Mouse (Mus musculus): ENCODE data around the gene Dock10. TPM values are rescaled to one million over a fixed set of nuclear protein-coding genes. Genes with fewer than 3 reads are reported as not detected.

The Dock10 gene
- polyA plus RNA-seq, 1 experiment from 2014 or later, result 3.1 TPM

DNA sequence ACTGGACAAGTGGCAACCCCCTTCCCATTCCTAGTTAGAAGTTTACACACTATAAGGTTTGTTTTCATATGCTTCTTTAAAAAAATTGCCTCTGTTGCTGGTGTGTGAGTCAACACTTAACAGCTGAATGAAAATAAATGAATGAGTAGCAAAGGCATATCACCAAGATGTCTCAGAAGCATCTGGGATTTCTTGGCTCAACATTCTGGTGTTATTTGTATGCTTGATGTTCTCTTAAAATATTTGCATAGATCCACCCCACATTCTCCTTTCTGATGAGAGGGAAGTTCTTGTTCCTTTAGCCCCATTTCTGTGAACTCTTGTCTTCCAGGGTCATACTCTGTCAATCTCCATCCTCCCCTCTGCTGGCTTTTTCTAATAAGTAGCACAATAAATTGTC lies 38.2 kb downstream of the Dock10 start:
- H3K9me3 ChIP-seq, result no peaks in the 10 kb centered on the region
- no peak for DNase-seq (ENCODE audit: low spot score)
- no peaks in the 10 kb centered on the region for H3K27me3 ChIP-seq (ENCODE audit: insufficient read depth, poor library complexity, severe bottlenecking)
- H3K4me3 ChIP-seq, result no peak overlapping the region
- H3K36me3 ChIP-seq, result no peaks in the 10 kb centered on the region
- no peaks in the 10 kb centered on the region for H3K4me1 ChIP-seq (replicated peaks)
- no peak overlapping the region for H3K27ac ChIP-seq

DNA sequence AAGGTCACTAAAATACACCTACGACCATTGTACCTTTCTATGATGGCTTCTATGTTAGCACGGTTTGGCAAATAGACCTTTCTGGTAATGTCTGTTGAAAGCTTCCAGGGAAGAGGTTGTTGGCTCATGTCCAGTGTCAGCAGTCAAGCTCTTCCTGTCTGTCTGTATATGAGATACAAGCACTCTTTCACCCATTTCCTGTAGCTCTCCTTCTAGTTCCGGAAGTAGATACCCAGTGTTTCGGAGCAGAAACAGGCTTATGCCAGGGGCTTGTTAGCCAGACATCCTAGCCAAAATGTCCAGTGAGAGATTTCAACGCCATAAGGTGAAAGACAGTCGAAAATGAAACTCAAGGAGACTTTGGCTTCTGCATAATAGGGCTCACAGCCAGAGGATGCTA lies 38.9 kb downstream of the Dock10 start:
- Histone ChIP-seq H3K4me3 (no peak overlapping the region), H3K36me3 (no peaks in the 10 kb centered on the region), H3K27me3 (ENCODE audit: insufficient read depth, poor library complexity, severe bottlenecking) (no peaks in the 10 kb centered on the region), H3K4me1 (replicated peaks) (no peaks in the 10 kb centered on the region), H3K9me3 (no peaks in the 10 kb centered on the region), H3K27ac (no peak overlapping the region)
- no peak for DNase-seq (ENCODE audit: low spot score)
- 90% methylated on average over 6 of the region's 6 CpGs for WGBS

DNA sequence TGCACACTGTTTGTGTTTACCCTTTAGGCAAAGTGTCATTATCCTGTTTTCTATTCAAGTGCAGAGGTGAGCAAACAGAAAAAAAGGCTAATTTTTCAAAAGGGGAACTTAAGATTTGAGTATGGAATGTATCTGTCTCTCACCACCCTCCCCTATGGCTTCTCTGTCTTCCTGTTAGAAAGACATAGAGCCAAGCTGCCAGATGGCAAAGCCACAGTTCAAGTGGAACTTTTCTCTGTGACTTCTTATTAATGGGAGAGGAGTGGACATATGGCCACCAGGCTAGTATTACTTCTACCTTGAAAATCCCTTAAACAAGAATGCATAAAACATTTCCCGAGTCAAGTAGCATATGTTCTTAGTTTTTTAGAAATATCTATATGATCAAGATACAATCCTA lies 39.7 kb downstream of the Dock10 start:
- H3K9me3 ChIP-seq, result no peaks in the 10 kb centered on the region
- WGBS, result 87% methylated on average over 1 of the region's 1 CpGs
- no peaks in the 10 kb centered on the region for H3K27me3 ChIP-seq (ENCODE audit: insufficient read depth, poor library complexity, severe bottlenecking)
- no peaks in the 10 kb centered on the region for H3K4me1 ChIP-seq (replicated peaks)
- H3K4me3 ChIP-seq, result no peak overlapping the region
- no peak overlapping the region for H3K27ac ChIP-seq
- H3K36me3 ChIP-seq, result no peaks in the 10 kb centered on the region
- no peak for DNase-seq (ENCODE audit: low spot score)

DNA sequence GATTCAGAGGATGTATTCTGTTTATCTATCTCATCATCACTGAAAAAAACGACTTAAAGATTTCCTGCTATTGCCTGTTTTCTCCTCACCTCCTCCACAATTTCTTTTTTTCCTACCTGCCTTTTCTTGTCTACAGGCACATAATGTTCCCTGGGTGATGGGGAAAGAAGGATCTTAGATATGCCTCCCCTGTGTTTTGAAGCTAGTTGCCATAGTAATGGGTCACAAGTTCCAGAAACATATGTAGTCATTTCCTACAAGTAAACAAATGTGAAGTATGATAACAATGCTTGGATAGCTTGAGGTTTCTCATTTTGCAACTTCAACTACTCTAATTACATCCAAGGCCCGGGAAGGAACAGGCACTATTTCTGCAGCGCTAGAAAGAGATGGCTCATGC lies 42.4 kb downstream of the Dock10 start:
- Histone ChIP-seq H3K36me3 (no peaks in the 10 kb centered on the region), H3K27ac (no peak overlapping the region), H3K4me3 (no peak overlapping the region), H3K27me3 (ENCODE audit: insufficient read depth, poor library complexity, severe bottlenecking) (no peaks in the 10 kb centered on the region), H3K4me1 (replicated peaks) (no peaks in the 10 kb centered on the region), H3K9me3 (no peaks in the 10 kb centered on the region)
- no peak for DNase-seq (ENCODE audit: low spot score)
- 81% methylated on average over 3 of the region's 3 CpGs for WGBS

DNA sequence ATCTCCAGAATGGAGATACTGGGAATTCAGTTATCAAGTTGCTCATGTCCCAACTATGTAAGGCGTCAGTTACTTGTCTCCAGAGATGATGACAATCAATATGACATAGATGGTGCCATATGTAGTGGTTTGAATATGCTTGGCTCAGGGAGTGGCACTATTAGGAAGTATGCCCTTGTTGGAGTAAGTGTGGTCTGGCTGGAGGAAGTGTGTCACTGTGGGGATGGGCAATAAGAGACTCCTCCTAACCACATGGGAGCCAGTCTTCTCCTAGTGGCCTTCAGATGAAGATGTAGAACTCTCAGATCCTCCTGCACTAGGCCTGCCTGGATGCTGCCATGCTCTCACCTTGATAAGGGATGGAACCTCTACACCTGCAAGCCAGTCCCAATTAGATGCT lies 44.4 kb downstream of the Dock10 start:
- no peak overlapping the region for H3K27ac ChIP-seq
- H3K36me3 ChIP-seq, result no peaks in the 10 kb centered on the region
- H3K4me3 ChIP-seq, result no peak overlapping the region
- WGBS, result 82% methylated on average over 1 of the region's 1 CpGs
- H3K27me3 ChIP-seq (ENCODE audit: insufficient read depth, poor library complexity, severe bottlenecking), result no peaks in the 10 kb centered on the region
- H3K9me3 ChIP-seq, result no peaks in the 10 kb centered on the region
- H3K4me1 ChIP-seq (replicated peaks), result no peaks in the 10 kb centered on the region
- DNase-seq (ENCODE audit: low spot score), result no peak

DNA sequence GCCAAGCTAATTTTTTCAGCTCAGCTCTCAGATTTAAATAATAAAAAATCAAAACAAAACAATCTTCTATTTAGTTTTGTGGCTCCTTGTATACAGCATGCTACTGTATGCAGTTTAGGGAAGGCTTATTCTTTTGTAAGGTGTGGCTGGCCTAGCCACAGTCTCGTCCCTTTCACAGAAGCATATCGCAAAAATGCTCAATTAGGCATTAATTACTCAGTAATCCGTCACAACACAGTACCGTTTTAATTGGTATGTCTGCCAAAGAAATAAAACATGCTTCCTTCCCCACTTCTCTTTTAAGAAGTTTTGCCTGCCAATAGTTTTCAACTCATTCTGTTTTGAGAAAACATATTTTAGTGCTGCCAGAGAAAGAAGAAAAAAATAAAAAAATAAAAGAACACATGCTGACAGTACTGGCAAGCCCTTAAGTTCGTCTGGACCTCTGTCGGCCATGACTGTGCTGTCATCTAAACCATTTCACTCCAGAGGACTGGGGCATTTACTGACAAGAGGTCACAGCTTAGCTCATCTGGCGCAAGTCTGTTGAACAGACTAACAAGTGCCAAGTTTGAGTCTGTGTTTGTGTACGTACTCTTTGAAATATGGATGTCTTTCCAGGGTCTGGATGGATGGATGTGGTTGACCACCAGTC lies 47.6 kb downstream of the Dock10 start:
- Histone ChIP-seq H3K36me3 (no peaks in the 10 kb centered on the region), H3K4me3 (no peak overlapping the region), H3K4me1 (replicated peaks) (no peaks in the 10 kb centered on the region), H3K27ac (no peak overlapping the region), H3K27me3 (ENCODE audit: insufficient read depth, poor library complexity, severe bottlenecking) (no peaks in the 10 kb centered on the region), H3K9me3 (no peaks in the 10 kb centered on the region)
- WGBS, result 83% methylated on average over 8 of the region's 8 CpGs
- DNase-seq (ENCODE audit: low spot score), result no peak

DNA sequence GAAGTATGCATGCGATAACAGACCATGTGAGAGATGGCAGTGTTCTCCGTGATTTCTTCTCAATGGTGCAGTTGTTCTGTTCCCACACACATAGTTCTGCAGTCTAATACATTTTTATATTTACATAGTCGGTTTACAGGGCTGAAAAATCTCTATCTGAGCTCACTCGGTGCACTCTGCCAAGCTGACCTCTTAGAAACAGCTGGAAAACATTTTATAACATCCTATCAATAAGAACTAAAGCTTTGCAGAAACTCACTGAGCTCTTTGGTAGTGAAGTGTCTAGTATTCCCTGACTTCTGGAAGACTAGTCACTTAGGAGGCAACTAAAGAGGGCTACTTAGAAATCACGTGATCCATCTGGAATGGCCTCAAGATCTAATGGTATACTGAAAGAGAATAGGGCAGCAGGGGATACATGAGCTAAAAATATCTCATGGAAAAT lies 48.2 kb downstream of the Dock10 start:
- Histone ChIP-seq H3K9me3 (no peaks in the 10 kb centered on the region), H3K4me3 (no peak overlapping the region), H3K27ac (no peak overlapping the region), H3K4me1 (replicated peaks) (no peaks in the 10 kb centered on the region), H3K36me3 (no peaks in the 10 kb centered on the region), H3K27me3 (ENCODE audit: insufficient read depth, poor library complexity, severe bottlenecking) (no peaks in the 10 kb centered on the region)
- 85% methylated on average over 5 of the region's 5 CpGs for WGBS
- DNase-seq (ENCODE audit: low spot score), result no peak

DNA sequence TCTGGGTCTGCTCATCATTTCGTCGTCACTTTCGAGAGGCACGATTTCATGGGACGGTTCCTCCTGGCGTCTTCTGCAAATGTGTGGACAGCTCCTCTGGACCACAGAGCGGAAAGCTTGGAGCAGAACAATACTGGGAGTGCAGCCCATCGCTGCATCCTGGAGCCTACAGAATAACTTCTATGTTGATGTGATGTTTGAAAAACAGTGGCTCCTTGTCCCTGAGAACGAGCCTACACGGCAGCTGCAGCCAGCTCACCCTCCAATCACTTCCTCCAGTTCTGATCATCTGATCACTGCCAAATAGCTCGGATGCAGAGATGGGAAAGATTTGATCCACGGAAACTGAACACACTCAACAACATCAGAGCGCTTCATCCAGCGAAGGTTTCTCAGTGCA lies 49.0 kb downstream of the Dock10 start:
- DNase-seq (ENCODE audit: low spot score), result no peak
- Histone ChIP-seq H3K4me3 (no peak overlapping the region), H3K9me3 (no peaks in the 10 kb centered on the region), H3K27me3 (ENCODE audit: insufficient read depth, poor library complexity, severe bottlenecking) (no peaks in the 10 kb centered on the region), H3K36me3 (no peaks in the 10 kb centered on the region), H3K27ac (no peak overlapping the region), H3K4me1 (replicated peaks) (no peaks in the 10 kb centered on the region)
- WGBS, result 83% methylated on average over 14 of the region's 14 CpGs

DNA sequence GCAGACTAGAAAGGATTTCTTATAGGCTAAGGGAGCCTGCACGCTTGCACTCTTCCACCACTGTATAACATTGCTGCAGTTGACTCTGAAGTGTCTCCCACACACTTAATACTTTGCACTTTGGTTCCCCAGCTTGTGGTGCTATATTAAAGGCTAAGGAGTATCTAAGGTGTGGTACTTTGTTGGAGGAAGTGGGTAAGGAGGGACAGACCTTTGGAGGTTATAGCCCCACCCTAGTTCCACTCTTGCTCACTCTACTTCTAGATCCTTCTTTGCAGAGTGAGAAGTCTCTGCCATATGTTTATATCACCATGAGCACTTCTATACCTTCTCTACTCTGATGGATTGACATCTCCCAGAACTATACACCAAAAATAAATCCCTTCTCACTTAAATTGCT lies 55.0 kb downstream of the Dock10 start:
- H3K4me1 ChIP-seq (replicated peaks), result no peaks in the 10 kb centered on the region
- no peaks in the 10 kb centered on the region for H3K9me3 ChIP-seq
- H3K4me3 ChIP-seq, result no peak overlapping the region
- H3K36me3 ChIP-seq, result no peaks in the 10 kb centered on the region
- H3K27me3 ChIP-seq (ENCODE audit: insufficient read depth, poor library complexity, severe bottlenecking), result no peaks in the 10 kb centered on the region
- no peak overlapping the region for H3K27ac ChIP-seq
- 93% methylated on average over 1 of the region's 1 CpGs for WGBS
- no peak for DNase-seq (ENCODE audit: low spot score)

DNA sequence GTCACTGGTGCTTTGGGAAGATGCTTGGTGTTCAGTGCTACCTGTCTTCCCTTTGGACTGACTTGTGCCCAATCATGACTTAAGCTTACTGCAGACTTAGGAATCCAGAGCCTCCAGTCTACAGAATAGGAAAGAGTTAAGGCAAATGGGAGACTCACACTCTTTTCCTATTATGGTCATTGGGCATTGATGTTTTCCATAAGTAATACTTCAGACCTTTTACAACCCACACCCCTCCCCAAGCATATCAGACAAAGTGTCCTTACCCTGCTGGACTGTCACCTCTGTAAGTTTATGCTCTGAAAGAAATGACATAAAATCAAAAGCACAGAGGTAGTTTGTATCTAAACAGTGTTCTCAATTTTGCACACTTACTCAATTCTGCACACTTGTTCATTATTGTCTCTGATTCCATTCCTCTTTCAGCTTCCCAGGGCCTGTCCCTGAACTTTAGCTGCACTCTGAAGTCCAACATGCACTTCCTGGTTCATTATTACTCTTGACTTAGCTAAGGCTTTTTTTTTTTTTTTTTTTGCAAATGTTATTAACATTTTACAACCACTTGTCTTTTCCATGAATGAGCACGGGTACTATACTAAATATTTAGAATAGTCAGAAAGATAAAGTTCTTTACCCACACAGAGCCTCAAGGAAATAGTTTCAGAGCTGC lies 82.2 kb downstream of the Dock10 start:
- no peak for DNase-seq (ENCODE audit: low spot score)
- Histone ChIP-seq H3K36me3 (no peaks in the 10 kb centered on the region), H3K27me3 (ENCODE audit: insufficient read depth, poor library complexity, severe bottlenecking) (no peaks in the 10 kb centered on the region), H3K27ac (no peak overlapping the region), H3K4me3 (no peak overlapping the region), H3K9me3 (no peaks in the 10 kb centered on the region), H3K4me1 (replicated peaks) (no peaks in the 10 kb centered on the region)
- 84% methylated on average over 1 of the region's 1 CpGs for WGBS

DNA sequence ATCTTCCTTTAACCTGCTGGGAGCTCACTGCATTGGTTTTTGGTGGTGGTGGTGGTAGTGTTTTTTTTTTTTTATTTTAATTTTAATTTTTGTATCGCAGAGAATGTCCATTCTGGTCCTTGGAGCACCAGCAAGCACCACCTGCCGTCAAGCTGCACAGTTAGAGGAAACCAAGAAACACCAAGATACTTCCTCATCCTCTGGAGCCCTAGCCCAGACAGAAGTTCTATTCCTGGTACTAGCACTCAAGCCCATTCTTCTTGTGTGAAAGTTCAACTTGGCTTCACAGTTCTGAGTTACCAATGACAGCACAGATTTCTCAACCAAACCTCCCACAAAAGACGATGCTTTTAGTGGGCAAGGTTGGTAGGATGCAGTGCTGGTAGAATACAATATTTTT lies 86.6 kb downstream of the Dock10 start:
- no peaks in the 10 kb centered on the region for H3K36me3 ChIP-seq
- DNase-seq (ENCODE audit: low spot score), result no peak
- H3K27ac ChIP-seq, result no peak overlapping the region
- no peak overlapping the region for H3K4me3 ChIP-seq
- WGBS, result 90% methylated on average over 3 of the region's 3 CpGs
- no peaks in the 10 kb centered on the region for H3K4me1 ChIP-seq (replicated peaks)
- H3K9me3 ChIP-seq, result no peaks in the 10 kb centered on the region
- H3K27me3 ChIP-seq (ENCODE audit: insufficient read depth, poor library complexity, severe bottlenecking), result no peaks in the 10 kb centered on the region

DNA sequence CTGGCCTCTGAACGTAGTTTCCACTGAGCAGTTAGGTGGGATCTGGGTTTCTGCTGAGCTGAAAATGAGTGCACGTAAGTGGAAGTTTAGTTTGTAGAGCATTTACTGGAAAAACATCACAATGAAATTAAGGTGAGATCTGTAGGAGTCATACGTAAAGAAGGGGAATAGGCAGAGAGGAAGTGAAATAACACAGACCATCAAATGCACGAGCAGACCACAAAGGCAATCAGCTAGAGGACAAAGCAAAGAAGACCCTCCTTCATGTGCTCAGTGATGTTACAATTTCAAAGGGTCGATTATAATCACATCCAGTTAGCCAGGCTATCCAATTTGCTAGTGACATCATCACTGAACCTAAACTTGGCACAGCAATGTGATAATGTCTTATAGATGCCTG lies 87.3 kb downstream of the Dock10 start:
- no peaks in the 10 kb centered on the region for H3K27me3 ChIP-seq (ENCODE audit: insufficient read depth, poor library complexity, severe bottlenecking)
- H3K27ac ChIP-seq, result no peak overlapping the region
- no peak overlapping the region for H3K4me3 ChIP-seq
- no peak for DNase-seq (ENCODE audit: low spot score)
- no peaks in the 10 kb centered on the region for H3K4me1 ChIP-seq (replicated peaks)
- 86% methylated on average over 5 of the region's 5 CpGs for WGBS
- no peaks in the 10 kb centered on the region for H3K9me3 ChIP-seq
- H3K36me3 ChIP-seq, result no peaks in the 10 kb centered on the region

DNA sequence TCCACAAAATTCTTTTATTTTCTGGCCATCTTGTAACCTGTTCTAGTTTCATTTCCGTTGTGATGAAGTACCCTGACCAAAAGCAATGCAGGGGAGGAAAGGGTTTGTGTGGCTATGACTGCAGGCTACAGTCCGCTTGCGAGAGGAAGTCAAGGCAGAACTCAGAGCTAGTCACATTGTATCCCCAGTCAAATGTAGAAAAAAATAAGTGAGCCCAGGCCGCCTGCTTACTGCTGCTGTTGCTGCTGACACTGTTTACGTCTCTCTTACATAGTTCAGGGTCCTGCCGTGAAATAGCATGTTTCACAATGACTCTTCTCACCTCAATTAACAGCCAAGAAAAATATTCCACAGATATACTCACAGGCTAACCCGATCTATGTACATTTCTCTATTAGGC lies 87.9 kb downstream of the Dock10 start:
- Histone ChIP-seq H3K9me3 (no peaks in the 10 kb centered on the region), H3K36me3 (no peaks in the 10 kb centered on the region), H3K4me3 (no peak overlapping the region)

DNA sequence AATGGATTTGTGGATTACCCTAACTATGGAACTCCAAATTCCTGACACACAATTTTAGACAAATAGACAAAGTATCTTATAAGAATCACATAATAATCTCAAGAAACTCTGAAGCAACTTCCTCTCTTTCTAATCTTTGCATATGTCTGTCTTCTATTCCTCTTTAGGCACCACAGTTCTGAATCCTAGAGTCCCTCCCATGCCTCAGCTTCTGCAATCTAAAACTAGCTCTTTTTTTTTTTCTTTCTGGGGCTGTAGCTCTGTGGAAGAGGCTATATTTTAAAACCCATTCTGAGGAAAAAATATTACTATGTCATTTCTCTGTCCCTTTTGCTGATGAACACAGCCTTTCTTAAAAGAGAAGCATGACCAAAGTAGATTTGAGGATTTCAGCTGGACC lies 92.6 kb downstream of the Dock10 start:
- no peak overlapping the region for H3K4me3 ChIP-seq
- no peaks in the 10 kb centered on the region for H3K27me3 ChIP-seq (ENCODE audit: insufficient read depth, poor library complexity, severe bottlenecking)
- no peaks in the 10 kb centered on the region for H3K36me3 ChIP-seq
- H3K27ac ChIP-seq, result no peak overlapping the region
- no peaks in the 10 kb centered on the region for H3K4me1 ChIP-seq (replicated peaks)
- DNase-seq (ENCODE audit: low spot score), result no peak
- no peaks in the 10 kb centered on the region for H3K9me3 ChIP-seq

More for the DNA sequence above, 87.9 kb downstream of the Dock10 start:
- no peak overlapping the region for H3K27ac ChIP-seq
- H3K4me1 ChIP-seq (replicated peaks), result no peaks in the 10 kb centered on the region
- no peak for DNase-seq (ENCODE audit: low spot score)
- 83% methylated on average over 7 of the region's 7 CpGs for WGBS
- H3K27me3 ChIP-seq (ENCODE audit: insufficient read depth, poor library complexity, severe bottlenecking), result no peaks in the 10 kb centered on the region

All from hindbrain, embryonic 10.5 days (tissue).